Mouse (Mus musculus) 3134 (cell line): ENCODE measurements around the gene Dctn2.

ENCODE experiments used
- DNase-seq: peaks from one replicate; pipeline ENCODE4 v3.0.0-alpha.2; 2011; ENCODE audit warnings: low spot score; ENCODE audit not compliant: insufficient read length; ENCODE audit errors: extremely low read depth

Gene Dctn2

DNA sequence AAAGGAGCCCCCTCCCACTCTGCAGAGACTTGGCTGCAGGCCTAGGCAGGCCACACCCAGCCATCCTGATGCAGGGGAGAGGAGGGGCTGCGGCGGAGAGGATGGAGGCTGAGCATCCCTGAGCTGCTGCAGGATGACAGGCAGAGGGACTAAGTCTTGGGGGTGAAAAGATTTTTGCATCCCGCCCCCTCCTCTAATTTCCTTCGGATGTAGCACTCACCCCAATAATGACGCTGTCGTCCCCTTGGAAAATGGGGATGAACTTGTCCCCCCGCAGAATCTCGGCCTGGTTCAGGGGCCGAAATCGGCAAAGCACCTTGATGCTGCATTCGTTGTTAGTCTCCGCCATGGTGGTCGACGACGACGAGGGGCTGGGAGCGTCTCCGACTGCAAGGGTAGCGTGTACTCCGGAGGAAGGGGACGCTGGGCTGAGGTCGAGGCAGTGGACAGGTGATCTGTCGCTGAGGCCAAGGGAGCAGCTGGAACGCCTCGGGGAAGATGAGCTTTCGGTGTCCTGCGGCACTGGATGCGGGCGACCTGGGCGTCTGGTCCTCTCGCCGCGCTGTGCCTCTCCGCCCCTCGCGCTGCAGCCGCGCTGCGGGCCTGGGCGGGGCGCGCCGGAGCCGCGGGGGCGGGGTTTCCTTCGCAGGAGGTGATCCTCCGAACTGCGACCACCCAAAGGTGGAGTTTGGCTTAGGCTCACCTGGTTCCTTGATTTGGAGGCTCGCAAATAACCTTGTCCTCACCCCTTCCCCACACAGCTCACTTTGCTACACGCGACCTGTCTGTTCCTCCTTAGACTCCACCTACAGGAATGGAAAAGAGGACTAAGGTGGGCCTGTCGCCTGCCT is 3.4 kb upstream of the Dctn2 start, which contains the start of gene Kif5a:
Gene Kif5a, minus strand, starts transcription at position 801 of the 851 bp plus-strand sequence.
- no peak for DNase-seq

DNA sequence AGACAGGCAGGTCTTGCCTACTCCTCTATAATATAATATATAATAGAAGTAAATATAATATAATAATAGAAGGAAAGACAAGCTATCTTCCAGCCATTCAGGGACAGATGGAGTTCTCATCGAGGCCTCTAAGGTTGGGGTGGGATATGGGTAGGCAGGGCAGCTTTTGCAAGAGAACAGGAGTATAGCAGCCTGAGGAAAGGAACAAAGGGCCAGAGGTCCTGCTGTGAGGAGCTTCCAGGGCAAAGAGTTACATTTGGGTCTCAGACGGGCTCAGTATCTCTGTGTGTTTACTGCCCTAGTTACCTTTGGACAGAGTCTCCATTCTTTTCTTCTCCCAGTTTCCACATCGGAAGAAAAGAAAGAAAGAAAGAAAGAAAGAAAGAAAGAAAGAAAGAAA is 2.5 kb upstream of the Dctn2 start:
- DNase-seq, result no peak

DNA sequence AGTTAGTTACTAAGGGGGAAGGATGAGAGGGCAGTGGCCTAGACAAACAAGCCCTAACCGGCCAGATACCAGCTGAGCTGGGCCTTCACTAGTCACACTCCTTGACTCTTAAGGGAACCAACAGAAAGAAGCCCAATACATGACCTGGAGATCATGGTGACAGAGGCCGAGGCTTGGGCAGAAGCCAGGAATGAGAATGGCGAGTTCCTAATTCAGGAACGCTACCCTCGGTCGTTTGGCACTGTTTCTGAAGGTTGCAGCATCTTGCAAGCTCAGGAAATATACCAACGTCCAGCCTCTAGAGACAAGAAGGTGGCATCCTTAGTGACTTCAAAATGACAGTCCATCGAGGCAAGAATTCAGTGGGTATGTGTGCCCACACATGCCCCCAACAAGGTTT is 1.8 kb upstream of the Dctn2 start:
- DNase-seq, result no peak

DNA sequence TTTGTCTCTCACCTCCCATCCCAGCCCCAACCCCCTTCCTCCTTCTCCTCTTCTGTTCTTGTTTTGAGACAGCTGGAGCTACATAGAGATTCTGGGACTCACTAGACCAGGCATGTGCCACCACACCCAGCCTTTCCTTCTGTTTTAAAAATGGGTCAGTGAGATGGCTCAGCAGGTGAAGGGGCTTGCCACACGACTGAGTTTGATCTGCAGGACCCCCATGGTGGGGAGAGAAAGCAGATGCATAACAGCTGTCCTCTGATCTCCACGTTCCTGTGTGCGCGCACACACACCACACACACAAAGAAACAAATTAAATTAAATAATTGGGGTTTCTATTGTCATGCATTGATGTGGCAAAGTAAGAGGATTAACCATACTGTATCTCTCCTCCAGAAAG is 1.2 kb upstream of the Dctn2 start:
- DNase-seq, result no peak

DNA sequence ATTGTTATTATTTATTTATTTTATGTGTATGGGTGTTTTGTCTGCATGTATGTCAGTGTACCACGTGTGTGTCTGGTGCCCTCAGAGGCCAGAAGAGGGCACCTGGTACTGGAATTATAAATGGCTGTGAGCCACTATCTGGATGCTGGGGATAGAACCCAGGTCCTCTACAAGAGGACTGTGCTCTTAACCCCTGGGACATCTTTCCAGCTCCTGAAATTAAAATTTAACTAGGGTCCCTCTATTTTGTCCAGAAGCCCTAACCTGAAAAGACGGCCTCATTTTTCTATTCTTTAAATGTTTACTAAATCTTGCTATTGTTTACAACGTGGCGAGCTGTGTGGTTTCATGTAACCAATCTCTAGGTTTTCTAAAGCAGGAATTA is 449 bp upstream of the Dctn2 start:
- DNase-seq, result no peak

DNA sequence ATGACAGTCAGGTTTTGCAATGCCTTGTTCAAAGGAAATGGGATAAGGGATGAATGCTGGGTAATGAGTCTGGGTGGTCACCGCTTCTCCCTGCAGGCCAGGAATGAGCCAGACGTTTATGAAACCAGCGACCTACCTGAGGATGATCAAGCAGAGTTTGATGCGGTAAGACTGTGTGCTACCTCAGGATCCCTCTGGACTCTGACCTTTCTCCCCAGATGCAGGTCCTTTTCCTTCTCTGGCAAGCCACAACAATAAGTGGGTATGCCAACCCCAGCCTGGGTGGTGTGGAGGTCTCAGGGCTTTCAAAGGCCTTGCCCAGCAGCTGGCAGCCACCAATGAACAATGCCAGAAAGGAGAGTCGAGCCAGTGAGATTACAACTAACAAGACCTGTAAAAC is 1.1 kb downstream of the Dctn2 start:
- no peak for DNase-seq

DNA sequence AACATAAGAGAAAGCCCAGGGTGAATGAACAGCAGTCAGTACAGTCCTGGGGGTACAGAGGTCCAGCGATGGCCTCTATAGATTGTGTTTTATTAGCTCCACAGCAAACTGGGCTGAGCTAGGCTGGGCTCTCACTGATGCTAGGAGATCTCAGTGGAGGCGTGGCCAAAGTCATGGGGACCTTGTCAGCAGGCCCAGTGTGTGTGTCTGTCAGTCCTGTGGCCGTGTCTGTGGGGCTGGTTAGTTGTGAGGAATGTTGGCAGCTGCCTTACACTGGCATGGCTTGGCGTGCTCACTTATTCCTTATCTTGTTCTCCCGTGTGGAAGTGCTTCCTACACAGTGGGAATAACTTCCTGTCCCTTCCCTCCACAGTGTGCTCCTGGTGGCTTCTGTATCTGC is 2.2 kb downstream of the Dctn2 start:
- no peak for DNase-seq

DNA sequence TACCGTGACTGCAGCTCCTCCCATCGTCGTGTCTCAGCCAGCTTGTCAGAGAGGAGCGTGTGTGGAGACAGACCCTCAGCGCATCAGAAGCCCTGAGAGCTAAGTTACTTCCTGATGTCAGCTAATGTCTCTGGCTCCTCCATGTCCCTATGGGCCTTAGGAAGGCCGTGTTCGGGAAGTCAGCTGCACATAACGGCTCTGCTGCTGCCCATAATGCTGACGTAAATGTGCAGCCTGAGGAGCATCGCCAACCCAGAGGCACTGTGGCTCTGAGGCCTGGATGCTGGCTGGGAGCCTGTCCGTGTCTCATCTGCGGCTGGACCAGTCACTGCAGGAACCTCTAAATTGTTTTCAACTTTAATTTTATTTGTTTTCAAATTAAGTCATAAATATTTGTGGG is 2.9 kb downstream of the Dctn2 start:
- DNase-seq, result no peak

DNA sequence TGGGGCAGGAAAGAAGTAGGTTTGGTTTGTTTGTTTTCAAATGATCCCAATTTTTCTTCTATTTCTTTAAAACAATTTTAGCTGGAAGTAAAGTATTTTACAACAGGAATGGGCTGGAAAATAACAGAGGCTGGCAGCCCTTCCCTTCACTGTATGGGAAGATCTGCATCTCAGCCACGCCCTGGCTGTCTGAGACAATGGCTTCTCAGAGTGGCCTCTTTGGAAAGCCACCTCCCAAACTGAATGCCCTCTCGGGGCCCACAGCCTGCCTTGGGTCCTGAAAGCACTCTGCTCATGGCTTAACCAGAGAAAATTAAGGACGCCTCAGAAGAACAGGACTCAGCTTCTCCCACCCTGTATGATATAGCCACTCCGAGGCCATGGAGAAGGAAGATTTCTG is 3.7 kb downstream of the Dctn2 start:
- no peak for DNase-seq

DNA sequence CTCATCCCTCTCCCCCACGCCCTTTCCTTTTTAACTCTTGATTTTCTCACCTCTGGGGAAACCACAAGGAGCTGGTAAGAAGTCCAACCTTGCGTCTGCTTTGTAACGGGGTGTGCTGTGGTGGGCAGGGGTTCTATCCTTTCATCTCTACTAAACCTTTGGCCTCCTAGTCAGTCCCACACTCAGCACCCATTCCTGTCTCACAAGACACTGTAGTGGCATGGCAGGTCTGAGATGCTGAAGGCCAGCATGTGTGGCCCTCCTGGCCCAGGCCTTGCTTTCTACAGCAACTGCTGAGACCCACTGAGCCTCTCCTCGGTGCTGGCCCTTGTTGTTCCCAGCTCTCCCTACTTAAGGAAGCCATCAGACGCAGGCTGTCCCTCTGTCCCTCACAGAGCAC is 6.2 kb downstream of the Dctn2 start:
- DNase-seq, result no peak

DNA sequence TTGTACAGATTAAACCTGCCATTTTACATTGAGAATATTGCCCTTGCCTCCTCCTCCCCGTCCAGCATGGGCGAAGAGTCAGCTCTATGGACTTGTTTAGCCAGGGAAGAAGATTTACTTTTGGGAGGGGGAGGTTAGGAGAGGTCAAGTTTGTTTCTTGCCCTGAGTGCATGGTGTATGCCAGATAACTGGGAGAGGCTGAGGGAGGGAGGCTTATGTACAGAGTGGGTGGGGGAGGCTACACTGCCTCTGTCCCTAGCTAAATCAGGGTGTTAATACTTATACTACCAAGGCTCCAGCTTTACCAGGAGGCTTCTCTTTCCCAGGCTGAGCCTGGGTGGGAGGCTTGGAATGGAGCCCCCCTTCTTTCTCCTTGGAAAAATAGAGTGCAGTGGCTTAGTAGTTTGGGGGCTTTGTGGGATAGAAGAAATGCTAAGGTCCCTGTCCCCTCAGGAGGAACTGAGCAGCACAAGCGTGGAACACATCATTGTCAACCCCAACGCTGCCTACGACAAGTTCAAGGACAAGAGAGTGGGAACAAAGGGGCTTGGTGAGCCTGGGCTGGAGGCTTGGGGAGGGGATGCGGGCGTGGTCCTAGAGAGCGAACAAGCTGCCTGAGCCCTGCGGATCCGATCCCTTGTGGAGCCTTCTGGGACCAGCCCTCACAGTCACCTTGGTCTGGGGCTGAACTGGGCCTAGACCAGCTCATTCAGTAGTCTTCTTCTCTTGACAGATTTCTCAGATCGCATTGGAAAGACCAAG is 8.3 kb downstream of the Dctn2 start:
- no peak for DNase-seq

DNA sequence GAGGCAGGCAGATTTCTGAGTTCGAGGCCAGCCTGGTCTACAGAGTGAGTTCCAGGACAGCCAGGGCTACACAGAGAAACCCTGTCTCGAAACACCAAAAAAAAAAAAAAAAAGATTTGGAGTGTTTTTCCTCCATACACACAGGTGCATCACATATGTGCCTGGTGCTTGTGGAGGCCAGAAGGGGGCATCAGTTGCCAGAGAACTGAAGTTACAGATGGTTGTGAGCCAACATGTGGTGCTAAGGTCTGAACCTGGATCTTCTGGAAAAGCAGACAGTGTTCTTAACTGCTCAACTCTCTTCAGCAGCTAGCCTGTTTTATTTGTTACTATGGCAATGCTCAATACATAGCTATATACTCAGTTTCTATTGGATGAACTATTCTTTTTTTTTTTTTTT is 13.6 kb downstream of the Dctn2 start:
- no peak for DNase-seq

DNA sequence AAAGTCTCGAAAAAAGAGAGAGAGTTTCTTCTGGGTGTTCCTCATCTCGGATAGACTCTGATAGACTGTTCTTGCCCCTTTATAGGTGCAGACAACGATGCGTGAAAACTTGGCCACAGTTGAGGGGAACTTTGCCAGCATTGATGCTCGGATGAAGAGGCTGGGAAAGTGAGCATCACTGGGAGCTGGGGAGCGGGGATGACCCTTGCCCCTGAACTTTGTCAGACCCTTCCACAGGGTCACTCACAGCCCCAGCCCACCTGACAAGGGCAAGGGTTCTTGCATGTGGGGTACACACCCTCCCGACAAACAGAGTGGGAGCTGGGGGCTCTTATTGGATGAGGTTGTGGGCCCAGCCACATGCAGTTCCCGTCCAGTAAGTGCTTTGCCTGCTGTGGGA is 15.1 kb downstream of the Dctn2 start:
- DNase-seq, result no peak

DNA sequence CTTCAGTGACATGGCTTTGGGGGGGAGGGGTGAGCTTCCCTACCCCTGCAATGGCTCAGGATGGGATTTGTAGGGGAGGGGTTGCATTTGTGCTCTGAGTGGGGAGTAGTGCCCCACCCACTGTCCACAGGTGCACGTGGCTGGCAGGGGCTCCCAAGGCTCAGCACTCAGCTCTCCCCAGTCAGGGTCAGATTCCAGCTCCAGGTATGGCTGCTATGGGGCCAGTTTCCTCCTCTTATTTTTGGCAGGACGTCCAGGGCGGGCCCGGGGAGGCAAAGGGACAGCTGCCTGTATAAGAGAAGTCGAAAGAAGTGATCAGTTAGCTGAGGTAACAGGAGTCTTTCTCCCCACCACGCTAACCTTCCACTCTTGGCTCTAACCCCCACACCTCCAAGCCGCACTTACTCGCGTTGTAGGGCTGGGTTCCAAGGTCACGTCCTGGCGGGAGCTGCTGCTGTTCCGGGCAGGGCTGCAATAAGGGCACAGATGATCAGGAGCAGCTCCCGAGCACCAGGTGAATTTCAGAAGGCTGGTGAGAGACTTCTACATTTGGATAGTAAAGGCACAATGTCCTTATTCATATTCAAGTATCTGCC is 16.6 kb downstream of the Dctn2 start:
- DNase-seq, result no peak

DNA sequence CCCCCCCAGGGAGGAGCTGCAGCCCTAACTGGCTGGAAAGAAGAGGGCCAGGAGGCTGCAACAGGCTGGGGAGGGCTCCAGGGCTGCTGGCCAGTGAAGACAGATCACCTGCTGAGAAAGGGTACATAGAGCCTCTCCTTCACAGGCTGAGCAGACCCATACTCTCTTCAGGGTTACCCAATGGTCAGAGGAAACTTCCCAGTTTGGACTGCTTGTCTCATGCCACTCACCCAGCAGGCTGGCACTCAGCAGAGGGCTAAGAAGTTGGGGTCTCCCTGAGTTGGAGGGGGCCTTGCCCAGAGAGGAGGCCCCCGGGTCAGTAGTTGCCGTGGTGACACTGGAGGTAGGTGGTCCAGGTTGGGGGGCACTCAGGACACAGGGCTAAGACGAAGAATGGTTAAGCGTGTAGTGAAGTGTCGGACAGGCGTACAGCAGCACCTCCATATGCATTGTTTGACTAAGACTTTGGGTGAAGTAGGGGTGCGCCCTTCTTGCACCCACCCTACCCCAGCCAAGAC is 18.0 kb downstream of the Dctn2 start:
- DNase-seq, result no peak

DNA sequence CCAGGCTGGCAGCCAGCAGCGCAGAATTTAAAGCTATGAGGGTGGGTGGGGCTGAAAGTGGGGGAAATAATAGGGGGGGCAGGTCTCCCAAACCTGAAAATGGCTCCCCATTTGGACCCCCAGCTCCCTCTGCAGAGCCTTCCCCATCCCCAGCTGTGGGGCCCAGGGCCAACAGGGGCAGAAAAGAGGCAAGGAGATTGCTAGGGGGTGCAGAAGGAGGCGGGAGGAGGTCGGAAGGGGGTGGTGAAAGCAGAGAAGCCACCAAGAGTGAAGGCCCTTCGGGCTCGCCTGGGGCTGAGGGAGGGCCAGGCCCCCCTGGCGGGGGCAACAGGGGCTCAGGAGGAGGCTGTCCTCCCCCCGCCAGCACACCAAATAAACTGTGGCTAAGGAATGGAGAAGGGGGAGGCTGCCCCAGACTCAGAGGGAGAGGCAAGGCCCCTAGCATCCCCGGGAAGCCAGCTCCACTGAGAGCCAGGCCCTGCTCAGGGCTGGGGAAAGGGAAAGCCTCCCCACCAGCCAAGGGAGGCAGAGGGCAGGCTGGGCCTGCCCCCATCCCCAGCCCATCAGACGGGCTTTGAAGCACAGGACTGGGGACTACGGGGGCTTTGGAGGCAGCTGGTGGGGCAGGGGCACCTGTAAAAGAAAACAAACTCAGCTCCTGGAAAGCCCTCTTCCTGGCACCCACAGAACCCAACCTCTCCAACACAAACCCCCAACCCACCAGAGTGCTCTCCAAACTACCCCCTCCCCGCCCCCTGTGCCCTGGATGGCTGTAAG is 18.7 kb downstream of the Dctn2 start:
- DNase-seq, result no peak

DNA sequence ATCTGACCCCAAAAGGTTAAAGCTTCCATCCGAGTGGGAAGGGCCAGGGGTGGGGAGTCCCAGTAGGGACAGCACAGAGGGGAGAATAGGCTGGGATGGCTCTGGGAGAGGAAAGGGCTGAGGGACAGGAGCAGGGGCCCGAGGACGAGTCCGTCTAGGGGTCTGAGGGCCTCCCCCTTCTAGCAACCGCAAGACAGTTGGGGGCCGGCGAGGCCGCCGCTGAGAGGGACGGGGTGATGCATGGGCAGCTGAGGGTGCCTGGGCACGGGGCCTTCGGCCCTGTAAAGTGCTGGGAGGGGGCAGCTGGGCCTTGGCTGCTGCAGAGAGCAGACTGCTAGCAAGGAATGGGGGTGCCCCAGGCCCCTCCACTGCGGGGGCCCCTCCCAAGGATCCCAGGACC is 19.5 kb downstream of the Dctn2 start:
- no peak for DNase-seq

DNA sequence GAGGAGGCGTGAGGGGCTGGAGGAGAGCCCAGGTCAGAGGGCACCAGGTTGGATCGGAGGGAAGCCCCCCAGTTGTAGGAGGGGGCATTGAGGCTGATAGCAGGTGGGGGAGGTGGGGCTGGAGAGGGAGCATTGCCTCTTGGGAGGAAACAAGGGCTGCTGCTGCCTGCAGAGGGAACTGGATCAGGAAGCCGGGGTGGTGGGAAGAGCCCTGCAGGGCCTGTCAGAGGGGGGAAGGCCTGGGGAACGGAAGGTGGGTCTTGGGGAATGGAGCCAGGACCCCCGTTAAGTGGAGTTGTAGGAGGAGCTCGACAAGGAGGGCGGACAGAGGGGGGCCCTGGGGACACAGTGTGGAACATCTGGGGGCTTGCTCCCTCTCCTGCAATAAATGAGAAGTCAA is 20.0 kb downstream of the Dctn2 start:
- no peak for DNase-seq

DNA sequence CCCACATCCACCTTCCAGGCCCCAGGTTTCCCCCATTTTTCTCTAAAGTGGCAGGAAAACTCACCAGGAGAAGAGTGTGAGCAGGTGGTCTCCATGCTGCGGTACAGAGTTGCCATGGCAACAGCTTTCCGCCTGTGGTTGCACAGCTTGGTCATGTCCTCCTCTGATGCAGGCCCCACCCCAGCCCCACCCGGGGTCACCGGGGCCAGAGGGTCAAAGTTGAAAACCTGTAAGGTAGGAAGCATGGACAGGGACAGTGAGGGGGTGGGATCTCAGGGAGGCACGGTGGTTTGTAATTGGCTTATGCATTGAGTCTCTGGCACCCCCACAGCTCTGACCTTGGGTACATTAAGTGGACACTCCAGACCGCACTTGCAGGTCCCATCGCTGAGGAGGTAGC is 20.6 kb downstream of the Dctn2 start:
- DNase-seq, result no peak

DNA sequence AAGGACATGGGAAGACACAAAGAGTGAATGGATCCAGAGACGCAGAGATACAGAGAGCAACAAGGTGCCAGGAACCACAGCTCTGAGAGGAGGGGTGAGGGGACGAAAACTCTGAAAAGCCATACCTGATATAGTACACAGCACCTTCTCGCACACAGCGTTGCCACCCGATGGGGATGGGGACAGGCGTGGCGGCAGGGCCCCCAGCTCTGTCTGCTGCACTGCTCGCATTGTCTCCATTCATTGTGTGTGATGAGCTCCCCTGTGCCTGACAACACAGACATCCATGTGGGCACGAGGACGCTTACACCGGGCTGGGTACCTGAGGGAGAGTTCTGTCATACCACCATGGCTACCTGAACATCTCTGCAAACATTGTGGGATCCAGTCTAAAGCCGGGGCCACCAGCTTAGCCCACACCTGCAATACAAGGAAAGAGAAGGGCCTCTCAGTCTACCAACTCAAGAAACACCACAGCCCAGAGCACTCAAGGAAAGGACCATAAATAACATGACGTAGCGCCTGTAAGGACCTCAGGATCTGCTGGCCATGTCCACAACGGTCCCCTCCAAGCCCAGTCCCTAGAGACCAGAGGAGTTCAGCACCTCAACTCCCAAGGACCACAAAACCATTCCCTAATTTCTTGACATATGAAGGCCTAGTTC is 21.2 kb downstream of the Dctn2 start:
- DNase-seq, result no peak
